Mouse (Mus musculus) heart, embryonic 13.5 days (tissue): ENCODE results near the gene Zfp462. TPM values are rescaled to one million over a fixed set of nuclear protein-coding genes. Genes with fewer than 3 reads are reported as not detected.
"Not testable (repeated sequence)": the region's sequence is repeated elsewhere in the genome, so short reads cannot be mapped to it uniquely, and the experiment has no call there.

ENCODE experiments used
- ATAC-seq: fragments of 200-750 bp; cut with Nextera tagmentation; 2 replicates; pipeline ENCODE4 v1.8.0; 2017; ENCODE audit warnings: moderate TSS enrichment; ENCODE audit not compliant: insufficient number of reproducible peaks, low FRiP score, low TSS enrichment; ENCODE audit errors: extremely low read depth
- H3K27ac ChIP-seq: fragments of 300-500 bp; sonication (generic); replicated peaks from 2 replicates; pipeline ENCODE4 v1.5.1; 2015; ENCODE audit warnings: moderate library complexity, mild to moderate bottlenecking, inconsistent platforms
- H3K27me3 ChIP-seq: fragments of 300-500 bp; sonication (generic); replicated peaks from 2 replicates; pipeline ENCODE4 v1.6.1; 2015; ENCODE audit warnings: mild to moderate bottlenecking, inconsistent platforms
- H3K36me3 ChIP-seq: fragments of 300-500 bp; sonication (generic); 2 replicates; pipeline ENCODE4 v1.6.1; 2015; ENCODE audit warnings: mild to moderate bottlenecking, inconsistent platforms
- H3K4me1 ChIP-seq: fragments of 300-500 bp; sonication (generic); 2 replicates; pipeline ENCODE4 v1.6.1; 2015; ENCODE audit warnings: inconsistent platforms
- H3K4me2 ChIP-seq: fragments of 300-500 bp; sonication (generic); 2 replicates; pipeline ENCODE4 v1.6.1; 2015; ENCODE audit warnings: inconsistent platforms, mild to moderate bottlenecking, moderate library complexity
- H3K4me3 ChIP-seq: fragments of 300-500 bp; sonication (generic); 2 replicates; pipeline ENCODE4 v1.5.1; 2015; ENCODE audit warnings: moderate library complexity, mild to moderate bottlenecking, inconsistent platforms
- H3K9ac ChIP-seq: fragments of 300-500 bp; sonication (generic); 2 replicates; pipeline ENCODE4 v1.6.1; 2015; ENCODE audit warnings: inconsistent platforms, mild to moderate bottlenecking, moderate library complexity
- H3K9me3 ChIP-seq: fragments of 300-500 bp; sonication (generic); 2 replicates; pipeline ENCODE4 v1.6.1; 2016; ENCODE audit warnings: inconsistent platforms
- WGBS: fragments of 180-500 bp; shearing (Covaris S2); methylation state at CpG from one replicate; pipeline ENCODE4 v1.1.7; 2015; ENCODE audit warnings: mixed read lengths; 5-methylcytosine and 5-hydroxymethylcytosine counted together
- polyA plus RNA-seq: library from polyadenylated mRNA; unstranded; fragments of >200 nt; fragmentation: Nextera tagmentation; extraction: Ambion mirVana; gene quantifications from 2 replicates; pipeline ENCODE4 v1.2.1, GENCODE M21; 2015

Zfp462 gene
- polyA plus RNA-seq, 1 experiment from 2014 or later, result 3.1 TPM

GRCm38 (mm10) chr4:54972096-54972495, 27.2 kb downstream of the Zfp462 start:
- Histone ChIP-seq H3K36me3 (0 out of 2 replicates have a peak, but pooled peaks cover 4% of the 10 kb centered on the region), H3K9me3 (no peaks in the 10 kb centered on the region), H3K27ac (peak overlapping the region; percentile 0; the same call in 1 of the 2 replicates), H3K4me2 (no peak overlapping the region), H3K4me1 (peaks cover 46% of the 10 kb centered on the region), H3K27me3 (no peaks in the 10 kb centered on the region), H3K4me3 (no peak overlapping the region), H3K9ac (no peak overlapping the region)
- ATAC-seq, result no peak
- WGBS, result 57% methylated on average over 4 of the region's 4 CpGs

- no peak overlapping the region for H3K4me3 ChIP-seq
- no peak for ATAC-seq
- no peak overlapping the region for H3K4me2 ChIP-seq
- 0 out of 2 replicates have a peak, but pooled peaks cover 4% of the 10 kb centered on the region for H3K36me3 ChIP-seq
- H3K9ac ChIP-seq, result no peak overlapping the region
- peaks cover 46% of the 10 kb centered on the region for H3K4me1 ChIP-seq
- no peaks in the 10 kb centered on the region for H3K27me3 ChIP-seq
- no peaks in the 10 kb centered on the region for H3K9me3 ChIP-seq
- no peak overlapping the region for H3K27ac ChIP-seq
- WGBS, result 63% methylated on average over 8 of the region's 8 CpGs
Observed at GRCm38 (mm10) chr4:54972827-54973560, 28.1 kb downstream of the Zfp462 start.

GRCm38 (mm10) chr4:54979771-54980472, 35.1 kb downstream of the Zfp462 start:
- Histone ChIP-seq H3K4me1 (peaks cover 43% of the 10 kb centered on the region), H3K36me3 (no peaks in the 10 kb centered on the region; the same call in 1 of the 2 replicates), H3K9ac (no peak overlapping the region), H3K27ac (peak overlapping the region; percentile 77), H3K4me2 (peak overlapping the region; percentile 33), H3K9me3 (no peaks in the 10 kb centered on the region), H3K27me3 (no peaks in the 10 kb centered on the region), H3K4me3 (no peak overlapping the region)
- 44% methylated on average over 13 of the region's 13 CpGs for WGBS
- ATAC-seq, result no peak

GRCm38 (mm10) chr4:54984502-54984901, 39.7 kb downstream of the Zfp462 start:
- Histone ChIP-seq H3K27me3 (no peaks in the 10 kb centered on the region), H3K9me3 (no peaks in the 10 kb centered on the region), H3K4me1 (peaks cover 26% of the 10 kb centered on the region), H3K4me2 (no peak overlapping the region), H3K36me3 (peaks cover 3% of the 10 kb centered on the region; the same call in 1 of the 2 replicates), H3K27ac (no peak overlapping the region), H3K4me3 (no peak overlapping the region), H3K9ac (no peak overlapping the region)
- WGBS, result 84% methylated on average over 2 of the region's 2 CpGs
- ATAC-seq, result no peak

GRCm38 (mm10) chr4:54986671-54987070, 41.8 kb downstream of the Zfp462 start:
- ATAC-seq, result no peak
- H3K9me3 ChIP-seq, result no peaks in the 10 kb centered on the region
- H3K4me2 ChIP-seq, result no peak overlapping the region
- no peak overlapping the region for H3K9ac ChIP-seq
- H3K36me3 ChIP-seq, result peaks cover 6% of the 10 kb centered on the region; the same call in 1 of the 2 replicates
- no peak overlapping the region for H3K4me3 ChIP-seq
- H3K27ac ChIP-seq, result no peak overlapping the region
- H3K4me1 ChIP-seq, result peaks cover 10% of the 10 kb centered on the region
- no peaks in the 10 kb centered on the region for H3K27me3 ChIP-seq
- WGBS, result 68% methylated on average over 4 of the region's 4 CpGs

- Histone ChIP-seq H3K27me3 (no peaks in the 10 kb centered on the region), H3K9me3 (no peaks in the 10 kb centered on the region), H3K4me2 (no peak overlapping the region), H3K36me3 (peaks cover 9% of the 10 kb centered on the region; the same call in 1 of the 2 replicates), H3K4me1 (peaks cover 10% of the 10 kb centered on the region), H3K9ac (no peak overlapping the region), H3K27ac (no peak overlapping the region), H3K4me3 (no peak overlapping the region)
- WGBS, result 50% methylated on average over 3 of the region's 3 CpGs
- ATAC-seq, result no peak
Observed at GRCm38 (mm10) chr4:54987256-54987655, 42.4 kb downstream of the Zfp462 start.

GRCm38 (mm10) chr4:54987926-54988325, 43.1 kb downstream of the Zfp462 start:
- WGBS, result 84% methylated on average over 1 of the region's 1 CpGs
- ATAC-seq, result no peak
- no peaks in the 10 kb centered on the region for H3K27me3 ChIP-seq
- 0 out of 2 replicates have a peak, but pooled peaks cover 9% of the 10 kb centered on the region for H3K36me3 ChIP-seq
- no peak overlapping the region for H3K9ac ChIP-seq
- no peak overlapping the region for H3K4me3 ChIP-seq
- no peak overlapping the region for H3K27ac ChIP-seq
- H3K4me1 ChIP-seq, result peaks cover 7% of the 10 kb centered on the region
- H3K9me3 ChIP-seq, result no peaks in the 10 kb centered on the region
- no peak overlapping the region for H3K4me2 ChIP-seq

- Histone ChIP-seq H3K4me2 (no peak overlapping the region), H3K4me3 (no peak overlapping the region), H3K9me3 (no peaks in the 10 kb centered on the region), H3K36me3 (peaks cover 15% of the 10 kb centered on the region), H3K27me3 (no peaks in the 10 kb centered on the region), H3K9ac (no peak overlapping the region), H3K4me1 (peaks cover 6% of the 10 kb centered on the region), H3K27ac (no peak overlapping the region)
- 71% methylated on average over 5 of the region's 5 CpGs for WGBS
- no peak for ATAC-seq
Observed at GRCm38 (mm10) chr4:54991973-54992372, 47.1 kb downstream of the Zfp462 start.

GRCm38 (mm10) chr4:54993001-54993400, 48.2 kb downstream of the Zfp462 start:
- H3K27ac ChIP-seq, H3K4me2 ChIP-seq, ATAC-seq, H3K4me3 ChIP-seq, H3K27me3 ChIP-seq, H3K9ac ChIP-seq, H3K9me3 ChIP-seq: not testable (repeated sequence)
- Histone ChIP-seq H3K4me1 (peaks cover 11% of the 10 kb centered on the region; the same call in 1 of the 2 replicates), H3K36me3 (peaks cover 19% of the 10 kb centered on the region)

- H3K36me3 ChIP-seq, result peaks cover 23% of the 10 kb centered on the region
- 69% methylated on average over 1 of the region's 1 CpGs for WGBS
- H3K4me2 ChIP-seq, result no peak overlapping the region
- no peak overlapping the region for H3K4me3 ChIP-seq
- no peaks in the 10 kb centered on the region for H3K27me3 ChIP-seq
- ATAC-seq, result no peak
- H3K9me3 ChIP-seq, result no peaks in the 10 kb centered on the region
- no peak overlapping the region for H3K27ac ChIP-seq
- no peak overlapping the region for H3K9ac ChIP-seq
- peaks cover 14% of the 10 kb centered on the region for H3K4me1 ChIP-seq
Observed at GRCm38 (mm10) chr4:54995258-54995657, 50.4 kb downstream of the Zfp462 start.

- Histone ChIP-seq H3K9ac (no peak overlapping the region), H3K36me3 (peaks cover 20% of the 10 kb centered on the region), H3K4me2 (no peak overlapping the region), H3K4me1 (peaks cover 22% of the 10 kb centered on the region), H3K27ac (no peak overlapping the region), H3K27me3 (no peaks in the 10 kb centered on the region), H3K4me3 (no peak overlapping the region), H3K9me3 (no peaks in the 10 kb centered on the region)
- 45% methylated on average over 2 of the region's 2 CpGs for WGBS
- ATAC-seq, result no peak
Observed at GRCm38 (mm10) chr4:54996064-54996463, 51.2 kb downstream of the Zfp462 start.
